Mouse (Mus musculus): ENCODE data around the gene Efna4.

The Efna4 gene

DNA sequence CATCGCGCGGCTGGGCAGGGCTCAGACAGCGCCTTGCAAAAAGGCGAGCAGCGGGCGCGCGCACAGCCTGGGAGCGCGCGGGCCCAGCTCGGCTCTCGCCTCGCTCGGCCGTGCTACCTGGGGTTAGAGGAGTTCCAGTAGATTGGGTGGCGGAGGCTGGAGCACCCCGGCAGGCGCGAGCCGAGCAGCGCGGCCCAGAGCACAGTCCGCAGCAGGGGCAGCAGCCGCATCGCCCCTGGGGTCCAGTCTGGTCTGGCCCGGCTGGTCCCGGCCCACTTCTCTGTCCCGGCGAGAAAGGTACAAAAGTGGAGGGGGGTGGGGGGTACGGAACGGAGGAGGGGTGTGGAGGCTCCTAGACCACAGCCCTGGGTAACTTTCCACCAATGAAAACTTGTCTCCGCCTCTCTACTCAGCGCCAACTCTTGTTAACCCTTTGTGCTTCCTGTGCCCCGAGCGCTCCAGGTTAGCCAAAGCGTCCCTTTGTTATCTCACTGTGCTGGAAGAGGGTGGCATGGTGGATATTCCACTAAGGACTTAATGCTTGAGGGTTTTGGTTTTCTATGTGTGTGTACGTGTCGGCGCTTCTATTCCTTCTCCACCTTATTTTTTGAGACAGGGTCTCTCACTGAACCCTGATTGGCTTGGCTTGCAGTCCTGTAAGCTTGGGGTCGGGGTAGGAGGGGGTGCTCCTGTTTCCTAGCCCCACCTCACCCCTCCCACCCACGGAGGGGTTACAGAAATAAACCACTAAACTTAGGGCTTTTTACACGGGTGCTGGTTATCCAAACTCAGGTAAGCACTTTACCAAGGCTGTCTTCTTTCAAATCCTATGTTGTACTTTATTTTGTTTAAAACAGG, at the start of gene Efna4:
Gene Efna4 (minus strand): TSS at position 308 of the 858 bp plus-strand sequence.
- peak in 1 of 2 experiments; percentile 59 for DNase-seq

DNA sequence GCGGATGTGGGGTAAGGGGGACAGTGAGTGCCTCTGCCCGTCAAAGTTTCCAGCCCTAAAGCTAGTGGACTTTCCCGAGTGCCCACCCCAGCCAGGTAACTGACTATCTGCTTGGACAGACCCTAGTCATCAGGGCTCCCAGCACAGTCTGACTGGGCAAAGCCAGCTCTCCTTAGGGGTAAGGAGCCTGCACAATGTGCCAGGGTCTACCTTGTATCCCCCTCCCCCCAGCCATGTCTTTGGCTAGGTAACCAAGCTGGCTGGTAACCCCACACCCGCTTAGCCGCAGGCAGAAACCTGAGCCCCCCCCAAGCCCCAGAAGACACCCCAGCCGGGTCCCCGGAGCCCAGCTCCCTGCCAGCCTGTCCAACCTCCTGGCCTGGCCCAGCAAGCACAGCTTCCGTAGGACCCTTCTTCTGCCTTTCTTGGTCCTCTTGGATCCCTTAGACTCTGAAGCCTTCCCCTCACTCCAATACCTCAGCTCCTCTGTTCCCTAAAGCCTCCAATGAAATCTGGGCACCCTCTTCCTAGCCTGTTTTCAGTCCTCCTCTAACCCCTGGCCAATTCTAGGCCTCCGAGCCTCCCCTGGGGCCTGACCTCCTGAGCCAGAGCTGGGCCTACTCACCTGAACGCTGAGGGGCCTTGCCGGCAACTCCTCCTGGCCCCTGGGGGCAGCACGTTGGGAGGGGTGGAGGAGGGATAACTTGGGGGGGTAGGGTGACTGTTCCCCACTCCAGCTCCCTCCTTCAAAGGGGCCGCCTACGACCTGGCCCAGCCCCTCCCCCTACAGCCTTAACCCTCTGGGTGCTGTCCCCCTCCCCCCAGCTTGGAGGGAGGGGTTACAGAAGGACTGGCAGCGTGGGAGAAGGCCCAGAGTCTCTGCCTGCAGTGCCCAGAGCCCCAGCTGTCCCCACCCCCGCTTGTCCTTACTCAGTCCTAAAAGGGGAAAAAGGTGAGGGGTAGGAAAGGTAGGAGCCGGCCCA, 48.9 kb upstream of the Efna4 start:
- DNase-seq, result peak in 1 of 2 experiments; percentile 31

DNA sequence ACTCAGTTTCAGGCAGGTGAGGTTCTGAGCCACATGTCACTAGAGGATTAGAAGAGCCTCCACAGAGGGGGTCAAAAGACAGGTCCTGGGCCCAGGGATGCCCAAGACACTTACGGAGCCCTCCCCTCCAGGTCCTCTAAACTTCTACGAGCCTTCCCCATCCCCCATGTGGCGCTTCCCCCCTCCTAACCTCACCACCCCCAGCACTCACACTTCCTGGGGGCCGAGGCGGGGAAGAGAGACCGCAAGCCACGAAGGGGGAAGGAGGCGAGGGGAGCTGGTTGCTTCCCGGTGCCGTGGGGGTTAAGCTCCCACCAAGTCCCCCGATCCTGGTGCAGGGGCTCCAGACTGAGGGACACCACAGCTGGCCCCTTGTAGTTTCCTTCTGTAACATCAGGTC, 47.6 kb upstream of the Efna4 start:
- peak in 1 of 2 experiments; percentile 16 for DNase-seq

DNA sequence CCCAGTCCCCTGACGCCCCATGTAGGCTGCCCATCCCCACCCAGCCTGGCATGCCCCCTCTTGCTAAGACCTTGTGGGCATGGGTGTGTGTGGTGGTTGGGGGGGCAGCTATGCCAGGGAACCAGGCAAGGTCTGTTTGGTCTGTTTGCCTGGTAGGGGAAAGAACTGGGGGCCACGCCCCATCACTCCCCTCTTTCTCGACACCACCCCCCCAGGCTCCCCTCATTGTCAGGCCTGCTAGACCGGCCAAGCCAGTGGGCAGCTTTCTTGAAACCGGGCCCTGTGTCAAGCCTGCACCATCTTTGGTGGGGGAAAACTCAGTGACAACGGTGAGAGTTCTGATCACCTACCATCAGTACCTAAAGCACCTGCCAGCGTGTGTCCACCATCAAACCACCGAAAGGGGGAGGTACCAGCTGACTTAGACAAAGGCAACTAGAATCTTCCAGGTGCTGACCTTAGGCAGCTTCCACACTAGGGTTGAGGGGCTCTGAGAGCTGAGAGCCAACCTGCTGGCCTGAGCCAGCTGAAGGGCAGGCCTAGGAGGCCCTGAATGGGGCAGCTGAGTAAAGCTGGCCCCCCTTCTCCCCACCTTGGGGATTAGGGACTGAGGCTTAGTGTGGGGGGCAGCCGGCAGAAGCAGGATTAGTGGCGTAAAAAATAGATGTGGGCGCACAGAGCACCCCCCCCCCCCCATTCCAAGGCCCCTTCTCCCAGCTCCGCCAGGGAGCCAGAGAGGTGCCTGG, 46.7 kb upstream of the Efna4 start:
- no peak for DNase-seq

DNA sequence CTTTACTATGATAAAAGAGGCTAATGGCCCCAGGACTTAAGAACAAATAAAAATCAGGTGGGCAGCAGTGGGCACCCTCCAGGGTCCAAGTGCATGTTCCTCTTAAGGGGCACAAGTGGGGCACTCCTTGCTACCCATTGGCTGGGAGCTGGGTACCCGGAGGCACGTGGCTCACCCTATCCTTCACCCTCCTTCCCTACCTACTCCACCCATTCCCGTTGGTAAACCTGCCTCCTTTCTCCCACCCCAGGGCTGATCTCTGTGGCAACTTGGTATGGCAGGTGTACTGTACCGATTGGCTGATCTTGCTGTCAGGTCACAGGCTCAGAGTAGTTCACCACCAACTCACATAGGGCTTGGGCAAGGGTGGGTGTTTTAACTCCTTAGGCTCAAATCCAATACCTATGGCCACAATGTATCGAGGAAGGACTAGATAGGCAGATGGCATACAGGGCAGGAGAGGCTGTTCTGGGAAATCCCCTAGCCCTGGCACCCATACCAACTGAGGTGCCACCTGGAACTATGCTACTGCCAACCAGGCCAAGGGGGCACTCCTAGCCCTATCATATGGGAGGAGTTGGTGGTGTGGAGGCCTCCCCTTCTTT, 45.9 kb upstream of the Efna4 start:
- DNase-seq, result peak in 1 of 2 experiments; percentile 36

DNA sequence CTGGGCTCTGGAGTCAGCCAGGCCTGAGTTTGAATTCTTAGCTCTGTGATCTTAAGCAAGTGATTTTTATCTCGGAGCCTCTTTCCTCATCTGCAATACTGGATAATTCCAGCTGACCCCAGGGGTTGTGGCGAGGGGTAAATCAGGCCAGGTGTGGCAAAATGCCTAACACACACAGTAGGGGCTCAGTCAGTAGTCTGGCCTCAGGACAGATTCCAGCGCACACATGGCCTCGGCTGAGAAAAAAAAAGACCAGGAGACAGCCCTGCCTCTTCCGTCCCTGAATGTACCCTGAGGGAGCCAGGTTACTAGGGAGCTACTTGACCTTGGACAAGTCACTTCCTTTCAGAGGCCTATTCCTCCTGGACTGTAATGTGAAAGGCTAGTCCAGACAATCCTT, 45.1 kb upstream of the Efna4 start:
- DNase-seq, result peak in 1 of 2 experiments; percentile 10

DNA sequence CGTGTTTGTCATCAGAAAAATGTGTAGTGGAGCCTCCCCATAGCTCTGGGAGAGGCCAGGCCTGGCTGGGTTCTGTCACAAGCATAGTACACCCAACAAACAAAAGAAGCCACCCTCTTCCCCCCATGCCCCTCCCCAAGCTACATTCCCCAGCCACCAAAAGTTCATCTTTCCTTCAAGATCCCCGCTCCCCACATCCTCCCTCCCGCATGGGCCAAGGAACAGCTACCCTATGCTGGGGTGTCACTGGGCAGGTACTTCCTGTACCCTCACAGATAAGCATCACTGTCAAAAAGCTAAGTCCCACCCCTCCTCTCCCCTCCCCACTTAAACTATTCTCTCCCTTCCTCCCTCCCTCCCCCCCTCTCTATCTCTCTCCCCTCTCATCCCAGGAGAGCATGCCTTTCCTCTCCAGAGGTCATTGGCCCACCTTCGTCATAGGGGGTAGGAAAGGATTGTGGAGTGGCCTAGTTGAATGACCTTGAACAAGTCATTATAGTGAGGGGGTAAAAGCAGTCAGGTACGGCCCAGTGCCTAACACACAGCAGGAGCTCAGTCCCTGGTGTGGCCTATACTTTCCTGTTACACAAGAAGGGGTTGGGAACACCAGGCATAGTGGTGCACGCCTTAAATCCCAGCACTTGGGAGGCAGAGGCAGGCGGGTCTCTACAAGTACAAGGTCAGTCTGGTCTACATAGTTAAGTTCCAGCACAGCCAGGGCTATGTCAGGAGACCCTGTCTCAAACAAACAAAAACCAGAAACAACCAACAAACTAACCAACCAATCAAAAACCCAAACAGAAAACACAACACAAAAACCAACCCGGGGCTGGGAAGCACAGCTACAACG, 44.4 kb upstream of the Efna4 start:
- DNase-seq, result no peak

DNA sequence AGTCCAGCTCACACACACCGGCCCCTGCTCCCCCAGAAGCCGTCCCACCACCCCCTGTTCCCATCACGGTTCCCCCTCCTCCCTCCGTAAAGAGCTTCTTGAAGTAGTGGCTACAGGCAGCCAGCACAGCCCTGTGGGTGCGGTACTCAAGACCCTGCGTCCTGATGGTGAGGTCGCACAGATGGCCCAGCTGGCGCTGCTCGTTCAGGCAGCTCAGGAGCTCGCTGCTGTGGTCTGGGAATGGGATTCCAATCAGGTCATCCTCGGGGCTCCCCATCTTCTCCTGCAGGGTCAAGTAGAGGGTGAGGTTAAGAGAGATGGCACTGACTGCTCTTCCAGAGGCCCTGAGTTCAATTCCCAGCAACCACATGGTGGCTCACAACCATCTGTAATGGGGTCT, 43.4 kb upstream of the Efna4 start:
- no peak for DNase-seq

DNA sequence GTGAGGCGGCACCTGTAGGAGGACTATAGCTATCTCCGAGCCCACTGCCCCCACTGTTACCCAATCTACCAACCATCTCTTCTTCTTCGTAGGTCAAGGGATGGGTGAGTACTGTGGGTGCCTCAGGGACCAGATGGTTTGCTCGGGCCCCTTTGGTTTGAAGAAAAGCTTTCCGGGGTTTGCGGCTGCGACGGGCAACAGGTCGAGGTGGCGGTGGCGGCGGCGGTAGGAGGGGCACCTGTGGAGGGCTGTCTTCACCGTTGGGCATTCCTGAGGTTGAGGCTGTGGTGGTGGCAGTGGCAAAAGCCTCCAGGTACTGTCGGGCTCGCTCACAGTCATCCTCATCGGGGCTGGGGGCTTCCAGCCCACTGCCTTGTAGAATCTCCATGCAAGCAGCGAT, 42.9 kb upstream of the Efna4 start:
- DNase-seq, result no peak

DNA sequence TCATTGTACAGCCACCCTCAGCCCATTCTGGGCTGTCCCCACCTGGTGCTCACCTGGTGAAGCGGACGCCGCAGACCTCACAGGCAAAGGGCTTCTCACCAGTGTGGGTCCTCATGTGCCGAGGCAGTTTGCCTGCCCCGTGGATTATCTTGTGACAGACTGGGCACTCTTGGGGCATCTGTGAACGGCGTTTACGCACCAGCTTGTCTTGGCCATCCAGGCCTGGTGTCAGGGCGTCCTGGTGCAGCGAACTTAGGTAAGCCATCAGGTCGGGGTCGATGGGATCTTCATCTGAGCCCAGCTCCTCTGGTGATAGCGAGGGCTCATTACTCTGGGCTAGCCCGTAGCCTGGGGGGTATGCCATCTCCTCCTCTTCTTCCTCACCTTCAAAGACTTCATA, 42.5 kb upstream of the Efna4 start:
- no peak for DNase-seq

DNA sequence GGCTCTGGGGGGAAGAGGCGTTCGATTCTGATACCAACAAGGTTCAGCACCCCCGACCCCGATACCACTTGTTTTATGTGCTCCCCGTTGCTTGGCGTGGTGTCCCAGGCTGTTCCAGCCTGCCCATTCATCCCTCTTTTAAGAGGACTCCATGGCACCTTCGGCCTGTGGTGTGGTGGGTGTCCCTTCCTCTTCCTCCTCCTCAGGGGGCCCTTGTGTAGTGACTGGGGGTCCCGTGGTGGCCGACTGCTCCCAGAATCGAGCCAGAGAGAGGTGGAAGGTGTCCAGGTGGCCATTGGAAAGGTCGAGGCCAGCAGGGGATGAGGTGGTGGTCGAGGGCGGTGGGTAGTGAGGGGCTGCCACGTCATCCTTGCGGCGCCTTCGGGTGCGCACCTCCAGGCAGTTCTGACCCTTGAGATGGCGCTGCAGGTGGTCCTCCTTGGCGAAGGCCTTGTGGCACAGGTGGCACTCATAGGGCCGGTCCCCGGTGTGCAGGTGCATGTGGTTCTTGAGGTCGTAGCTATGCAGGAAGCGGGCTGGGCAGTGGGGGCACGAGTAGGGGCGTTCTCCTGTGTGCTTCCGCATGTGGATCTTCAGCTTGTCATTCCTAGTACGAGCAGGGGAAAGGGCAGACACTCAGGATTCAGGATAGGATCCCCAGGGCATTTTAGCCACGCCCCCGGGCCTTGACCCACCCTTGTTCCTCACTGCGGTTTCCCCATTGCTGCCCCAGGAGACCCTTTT, 41.7 kb upstream of the Efna4 start:
- DNase-seq, result peak in 1 of 2 experiments; percentile 21

DNA sequence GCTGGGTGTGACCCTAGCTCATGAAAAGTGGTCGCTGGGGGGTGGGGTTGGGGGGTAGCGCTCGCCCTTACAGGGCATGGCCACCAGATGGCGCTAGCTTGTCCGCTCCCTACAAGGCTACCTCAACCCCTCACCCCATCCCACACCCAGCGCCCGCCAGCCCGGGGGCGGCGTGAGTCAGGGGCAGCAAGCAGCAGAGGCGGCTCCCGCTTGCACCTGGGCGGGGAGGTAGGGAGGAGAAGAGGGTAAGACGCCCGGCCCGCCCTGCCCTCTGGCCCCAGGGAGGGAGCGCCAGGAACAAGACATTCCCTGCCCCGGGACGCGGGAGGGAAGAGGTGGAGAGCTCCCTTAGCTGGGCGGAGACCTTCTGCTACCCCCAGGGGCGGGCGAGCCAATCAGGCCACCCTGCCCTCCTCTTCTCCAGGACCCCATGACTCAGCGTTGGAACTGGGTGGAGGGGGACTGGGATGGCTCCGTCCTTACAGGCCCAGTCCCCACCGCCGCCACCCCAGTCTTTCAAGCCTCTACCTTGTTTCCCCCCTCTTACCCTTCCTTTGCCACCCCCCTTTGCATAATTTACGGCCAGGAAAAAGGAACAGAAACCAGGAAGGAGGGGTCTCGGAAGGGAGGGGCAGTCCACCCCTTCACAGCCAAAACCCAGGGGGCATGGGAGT, 40.7 kb upstream of the Efna4 start:
- peak; percentile 67 to 77 for DNase-seq

DNA sequence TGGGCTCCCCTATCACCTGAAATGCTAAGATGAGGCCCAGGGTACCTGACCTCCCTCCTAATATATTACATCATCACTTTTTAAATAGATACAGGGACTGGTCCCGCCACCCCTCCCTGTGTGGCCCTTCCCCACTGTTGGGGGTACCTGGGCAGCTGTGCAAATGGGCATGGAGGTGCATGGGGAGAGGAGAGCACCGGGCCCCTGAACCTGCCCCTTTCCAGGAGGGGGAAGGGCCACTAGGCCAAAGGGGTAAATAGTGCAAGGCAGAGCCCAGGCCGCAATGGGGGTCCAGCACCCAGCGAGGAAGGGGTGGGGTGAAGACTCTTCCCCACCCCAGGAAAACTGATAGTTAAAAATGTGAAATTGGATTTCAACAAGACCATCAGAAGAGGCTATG, 40.0 kb upstream of the Efna4 start:
- DNase-seq, result peak in 1 of 2 experiments; percentile 15

DNA sequence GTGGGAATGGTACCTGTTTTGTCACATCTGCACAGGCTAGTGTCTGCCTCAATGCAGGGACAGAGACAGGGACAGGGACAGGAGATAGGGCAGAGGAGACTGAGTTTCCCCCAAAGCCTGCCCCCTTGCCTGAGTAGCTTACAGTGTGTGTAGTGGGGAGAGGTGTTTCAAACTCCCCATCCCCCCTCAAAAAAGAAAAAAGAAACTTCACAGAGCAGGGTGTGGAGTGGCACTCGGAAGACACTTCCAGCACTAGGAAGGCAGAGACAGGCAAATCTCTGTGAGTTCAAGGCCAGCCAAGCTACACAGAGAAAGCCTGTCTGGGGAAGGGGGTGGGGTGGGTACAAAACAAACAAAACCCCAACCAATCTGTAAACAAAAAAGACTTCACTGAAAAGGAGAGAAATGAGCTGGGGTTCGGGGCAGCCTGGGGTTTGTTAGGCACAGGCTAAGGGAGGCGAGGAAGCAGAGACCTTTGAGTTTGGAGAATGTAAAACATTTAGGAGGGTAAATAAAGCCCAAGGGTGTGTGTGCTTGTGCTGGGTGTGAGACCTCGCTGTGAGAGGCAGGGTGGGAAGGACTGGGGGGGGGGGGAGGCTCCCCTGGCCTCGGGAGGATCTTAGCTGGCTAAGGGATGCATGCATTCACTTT, 35.9 kb upstream of the Efna4 start:
- DNase-seq, result no peak

DNA sequence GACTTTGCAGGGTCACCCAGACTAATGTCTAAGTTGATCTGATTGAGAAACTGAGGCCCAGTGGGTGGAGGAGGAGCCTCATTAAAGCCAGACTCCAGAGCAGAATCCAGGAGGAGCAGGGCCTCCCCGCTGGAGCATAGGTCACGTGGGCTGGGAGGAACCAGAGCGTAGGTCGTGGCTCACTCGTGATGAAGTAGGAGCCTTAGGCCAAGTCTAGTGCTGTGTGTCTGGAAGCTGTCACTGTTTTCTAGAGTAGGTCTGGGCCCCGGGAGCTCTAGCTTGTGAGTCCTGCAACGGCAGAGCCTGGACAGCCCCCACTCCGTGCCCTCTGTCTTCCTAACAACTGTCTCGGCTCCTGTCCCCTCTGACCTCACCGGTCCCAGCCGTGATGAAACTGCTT, 29.5 kb upstream of the Efna4 start:
- no peak for DNase-seq

DNA sequence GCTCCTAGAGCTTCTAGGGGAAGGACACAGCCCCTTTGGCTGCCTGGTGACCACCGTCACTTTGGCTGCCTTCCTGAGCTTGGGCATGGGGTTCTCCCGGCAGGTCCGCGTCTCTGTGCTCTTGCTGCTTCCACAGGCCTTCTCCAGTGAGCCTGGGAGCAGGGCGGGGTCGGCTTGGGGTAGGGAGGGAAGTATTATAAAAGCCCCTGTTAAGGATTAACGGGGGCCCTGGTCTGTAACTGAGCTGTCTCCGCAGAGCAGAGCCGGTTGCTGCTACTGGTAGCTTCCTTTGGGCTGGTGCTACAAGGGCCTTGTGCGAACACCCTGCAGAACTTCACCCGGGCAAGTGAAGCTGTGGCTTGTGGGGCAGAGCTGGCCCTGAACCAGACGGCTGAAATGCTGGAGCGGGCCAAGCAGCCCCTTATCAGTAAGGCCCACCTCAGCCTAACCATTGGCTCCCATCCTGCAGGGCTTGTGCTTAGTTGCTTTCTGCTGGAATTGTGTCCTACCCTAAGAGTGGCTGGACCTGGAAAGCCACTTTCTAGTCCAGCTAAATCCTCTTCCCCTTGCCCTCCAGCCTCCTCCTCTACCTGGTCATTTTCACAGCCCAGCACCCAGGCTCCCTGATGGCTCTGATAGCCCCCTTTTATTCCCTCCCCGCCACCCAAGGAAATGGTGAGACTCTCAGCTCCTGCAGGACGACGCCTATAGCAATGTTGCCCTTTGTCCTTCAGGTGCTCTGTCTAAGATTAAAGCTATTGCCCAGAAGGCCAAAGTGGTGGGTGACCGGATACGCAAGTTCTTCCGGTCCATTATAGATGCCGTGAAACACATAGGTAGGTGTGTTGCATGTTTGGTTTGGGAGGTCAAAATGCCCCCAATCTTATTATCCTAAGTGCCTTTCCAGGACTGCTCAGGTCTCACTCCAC, 27.9 kb upstream of the Efna4 start:
- no peak for DNase-seq

DNA sequence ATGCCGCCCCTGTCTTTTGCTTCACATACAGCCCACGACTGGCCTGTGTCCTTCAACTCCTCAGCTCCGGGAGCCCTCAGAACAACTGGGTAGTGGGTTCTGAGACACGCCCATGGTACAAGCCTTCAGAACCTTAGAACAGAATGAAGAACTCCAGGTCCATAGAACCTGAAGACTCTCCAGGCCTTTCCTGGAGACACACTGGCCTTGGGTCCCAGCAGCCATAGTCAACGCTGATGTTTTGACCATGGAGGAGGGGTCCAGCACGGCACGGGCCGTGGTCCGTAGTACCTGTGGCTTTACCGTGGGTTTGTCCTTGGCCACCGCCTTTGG, 27.3 kb upstream of the Efna4 start, which contains the start of gene Dcst1:
Gene Dcst1 (minus strand): TSS at position 101 of the 333 bp plus-strand sequence.
- DNase-seq, result no peak

DNA sequence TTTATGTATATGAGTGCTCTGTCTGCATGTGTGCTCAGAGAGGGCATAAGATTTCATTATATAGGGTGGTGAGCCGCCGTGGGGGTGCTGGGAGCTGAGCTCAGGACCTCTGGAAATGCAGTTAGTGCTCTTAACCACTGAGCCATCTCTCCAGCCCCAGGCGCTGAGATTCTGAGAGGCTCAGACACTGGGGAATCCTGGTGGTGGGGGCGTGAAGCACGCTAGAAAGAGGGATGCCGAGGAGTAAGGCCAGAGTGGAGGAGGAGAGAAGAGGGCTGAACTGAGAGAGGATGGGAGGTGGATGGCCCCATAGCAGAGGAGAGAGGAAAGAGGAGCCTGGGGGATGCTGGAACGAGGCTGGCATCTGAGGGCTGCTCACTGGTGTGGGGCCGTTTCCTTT, 26.8 kb upstream of the Efna4 start:
- DNase-seq, result no peak

Data from cerebellum, postnatal 25 days (tissue).